ENCODE assay signal across 24 mouse cellular contexts in genomic region chr16:20322274-20322673, GRCm38 (mm10). TPM values are rescaled to one million over a fixed set of nuclear protein-coding genes. Genes with fewer than 3 reads are reported as not detected.
DNase-seq lines count a peak whose midpoint lies in the region; ATAC-seq and TF ChIP-seq lines count a peak whose summit lies in the region.
"Had no signal": no experiment of that assay in that cellular context is flagged by ENCODE, and none has a peak within 500 bp of the region (broad histone marks: within the 10 kb centered on the region; RNA-seq: fewer than 3 reads in every experiment).

No protein-coding gene starts in this region.

- no peak overlapping the region for H3K9ac ChIP-seq in liver, postnatal 0 days (replicated peaks)
- H3K9ac ChIP-seq: embryonic facial prominence, embryonic 13.5 days; limb, embryonic 12.5 days; liver, embryonic 14.5 days; neural tube, embryonic 15.5 days had no signal

- no peak overlapping the region for H3K27ac ChIP-seq in liver, postnatal 0 days (ENCODE audit: low read depth)
- H3K27ac ChIP-seq: embryonic facial prominence, embryonic 13.5 days; limb, embryonic 12.5 days; liver, embryonic 14.5 days; neural tube, embryonic 15.5 days had no signal

- no peak for DNase-seq in liver, postnatal 0 days
- no peak for DNase-seq in liver
- DNase-seq in 416B (ENCODE audit: low read depth): peak; percentile 41
- peak; percentile 60 for DNase-seq in ES-CJ7 (ENCODE audit: low read depth, low spot score)
- no peak for DNase-seq in gastrocnemius, adult 8-10 months (ENCODE audit: low spot score in 2 of 2)
- DNase-seq in ovary, postnatal 14 days (ENCODE audit: low spot score): no peak
- DNase-seq: cerebellum, adult 9-10 months; gastrocnemius, postnatal 10 days; kidney, postnatal 10 days; lung, postnatal 36 days; retina, postnatal 1 day; right cerebral cortex, postnatal 4 days had no signal

- no peaks in the 10 kb centered on the region for H3K4me1 ChIP-seq in liver, postnatal 0 days (ENCODE audit: insufficient read depth)
- H3K4me1 ChIP-seq: embryonic facial prominence, embryonic 13.5 days; limb, embryonic 12.5 days; neural tube, embryonic 15.5 days had no signal

- no peak for TF ChIP-seq EP300 in liver, postnatal 0 days (IDR thresholded peaks at IDR 0.05; ENCODE audit: low read depth)

- no peak overlapping the region for H3K4me2 ChIP-seq in liver, postnatal 0 days (ENCODE audit: low read depth, low read length)
- H3K4me2 ChIP-seq: embryonic facial prominence, embryonic 13.5 days; limb, embryonic 12.5 days; midbrain, embryonic 11.5 days; neural tube, embryonic 15.5 days had no signal

- no peak overlapping the region for H3K4me3 ChIP-seq in liver, postnatal 0 days (ENCODE audit: low read depth, low read length)
- H3K4me3 ChIP-seq: embryonic facial prominence, embryonic 13.5 days; limb, embryonic 12.5 days; myocyte; neural tube, embryonic 15.5 days had no signal

- H3K36me3 ChIP-seq in liver, postnatal 0 days (replicated peaks; ENCODE audit: insufficient read depth, low read length): no peaks in the 10 kb centered on the region
- H3K36me3 ChIP-seq: embryonic facial prominence, embryonic 13.5 days; limb, embryonic 12.5 days; neural tube, embryonic 15.5 days had no signal

- 70% methylated on average over 4 of the region's 4 CpGs for WGBS in liver, postnatal 0 days (ENCODE audit: insufficient replicate concordance)

- TF ChIP-seq CTCF in liver, postnatal 0 days (IDR thresholded peaks at IDR 0.05; ENCODE audit: low read depth): peak; percentile 33

- no peaks in the 10 kb centered on the region for H3K9me3 ChIP-seq in liver, postnatal 0 days (ENCODE audit: low read length)
- H3K9me3 ChIP-seq: embryonic facial prominence, embryonic 13.5 days; limb, embryonic 12.5 days; neural tube, embryonic 15.5 days had no signal

- no peaks in the 10 kb centered on the region for H3K27me3 ChIP-seq in liver, postnatal 0 days (ENCODE audit: insufficient read depth, low read length)
- H3K27me3 ChIP-seq: embryonic facial prominence, embryonic 13.5 days; limb, embryonic 12.5 days; neural tube, embryonic 15.5 days had no signal

- no peak for ATAC-seq in liver, postnatal 0 days
- ATAC-seq in megakaryocyte-erythroid progenitor cell, adult 5-6 weeks (replicated peaks; ENCODE audit: low FRiP score, low TSS enrichment, poor library complexity, severe bottlenecking): peak; percentile 59; the same call in 1 of the 2 replicates
- ATAC-seq: CD4-positive, CD25-positive, alpha-beta regulatory T cell, adult 4 months; intestine, embryonic 16.5 days had no signal

RNA-seq across cellular contexts. Expression of gene Cyp2ab1, which starts 2.9 kb away (rescaled TPM):
- polyA plus RNA-seq in liver, postnatal 0 days (2015; fragmentation: Nextera tagmentation; extraction: Ambion mirVana): not detected in 2 replicates
- total RNA-seq in megakaryocyte-erythroid progenitor cell, adult 5-6 weeks (2014; fragmentation: Nextera tagmentation): not detected in 2 replicates
- not detected in 2 replicates for total RNA-seq in megakaryocyte-erythroid progenitor cell, adult 5-6 weeks (2017)
- under 1 TPM in 1 of 4 experiments, not detected in 3; 0.48 TPM for total RNA-seq in gastrocnemius, adult 8-10 months (2022)
- total RNA-seq: gastrocnemius, postnatal 10 days; layer of hippocampus, adult 8-10 months had no signal
- polyA plus RNA-seq: CD4-positive, CD25-positive, alpha-beta regulatory T cell, adult 4 months; embryonic facial prominence, embryonic 13.5 days; heart, postnatal 0 days; hindbrain, embryonic 11.5 days; intestine, embryonic 16.5 days; limb, embryonic 12.5 days; liver, embryonic 14.5 days; midbrain, embryonic 11.5 days; neural tube, embryonic 15.5 days had no signal

RNA-seq across cellular contexts. Expression of gene Parl, which starts 20.1 kb away (rescaled TPM):
- polyA plus RNA-seq in liver, postnatal 0 days (2015; fragmentation: Nextera tagmentation; extraction: Ambion mirVana): 51.7 and 54.9 TPM in 2 replicates
- total RNA-seq in megakaryocyte-erythroid progenitor cell, adult 5-6 weeks (2014; fragmentation: Nextera tagmentation): 59.2 and 60.9 TPM in 2 replicates
- total RNA-seq in megakaryocyte-erythroid progenitor cell, adult 5-6 weeks (2017): 101 and 125 TPM in 2 replicates
- 10 to 100 TPM; 57.2 to 67.8 (median 60.5) TPM for total RNA-seq in gastrocnemius, adult 8-10 months (2022)

Comparison
In these comparisons a context has a peak if more than half of its experiments do, and no peak if none do; other contexts are left out.
1. DNase-seq: peak in 416B (single experiment) and ES-CJ7 (single experiment); none in liver, postnatal 0 days (single experiment), liver (single experiment), gastrocnemius, adult 8-10 months (0 of 2) and ovary, postnatal 14 days (single experiment).